Mouse (Mus musculus) lung, adult 2 months (tissue): ENCODE measurements around the gene Ermp1.

ENCODE experiments used
- CTCF ChIP-seq: fragments of 200-500 bp; IDR thresholded peaks from 2 replicates; pipeline ENCODE4 v1.5.1; 2011; ENCODE audit warnings: mild to moderate bottlenecking, low read length, control low read depth; ENCODE audit not compliant: insufficient read depth
- POLR2A ChIP-seq: fragments of 200-500 bp; IDR thresholded peaks from 2 replicates; pipeline ENCODE4 v1.6.1; 2011; ENCODE audit warnings: low read depth, mild to moderate bottlenecking, control low read depth, low read length, borderline replicate concordance; ENCODE audit errors: extremely low read depth

DNA sequence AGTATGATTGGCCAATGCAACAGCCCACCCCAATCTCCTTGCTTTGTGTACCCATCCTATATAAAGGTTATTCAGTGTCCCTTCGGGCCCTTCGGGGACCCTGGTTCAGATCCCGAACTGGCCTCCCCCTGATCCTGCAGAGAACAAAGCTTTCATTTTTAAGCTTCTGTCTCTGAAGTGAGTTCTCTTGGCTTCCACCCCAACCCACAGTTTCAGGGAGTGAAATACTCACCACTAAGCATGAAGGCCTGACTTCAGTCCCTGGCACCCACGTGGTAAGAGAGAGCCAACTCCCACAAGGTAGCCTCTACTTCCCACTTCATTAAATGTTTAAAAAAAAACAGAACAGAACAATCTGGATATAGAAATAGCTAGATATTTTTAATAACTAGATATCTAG, 10.6 kb upstream of the Ermp1 start:
- TF ChIP-seq POLR2A: no peak
- no peak for TF ChIP-seq CTCF
